Mouse (Mus musculus): ENCODE data around the gene Bid.

Bid gene

DNA sequence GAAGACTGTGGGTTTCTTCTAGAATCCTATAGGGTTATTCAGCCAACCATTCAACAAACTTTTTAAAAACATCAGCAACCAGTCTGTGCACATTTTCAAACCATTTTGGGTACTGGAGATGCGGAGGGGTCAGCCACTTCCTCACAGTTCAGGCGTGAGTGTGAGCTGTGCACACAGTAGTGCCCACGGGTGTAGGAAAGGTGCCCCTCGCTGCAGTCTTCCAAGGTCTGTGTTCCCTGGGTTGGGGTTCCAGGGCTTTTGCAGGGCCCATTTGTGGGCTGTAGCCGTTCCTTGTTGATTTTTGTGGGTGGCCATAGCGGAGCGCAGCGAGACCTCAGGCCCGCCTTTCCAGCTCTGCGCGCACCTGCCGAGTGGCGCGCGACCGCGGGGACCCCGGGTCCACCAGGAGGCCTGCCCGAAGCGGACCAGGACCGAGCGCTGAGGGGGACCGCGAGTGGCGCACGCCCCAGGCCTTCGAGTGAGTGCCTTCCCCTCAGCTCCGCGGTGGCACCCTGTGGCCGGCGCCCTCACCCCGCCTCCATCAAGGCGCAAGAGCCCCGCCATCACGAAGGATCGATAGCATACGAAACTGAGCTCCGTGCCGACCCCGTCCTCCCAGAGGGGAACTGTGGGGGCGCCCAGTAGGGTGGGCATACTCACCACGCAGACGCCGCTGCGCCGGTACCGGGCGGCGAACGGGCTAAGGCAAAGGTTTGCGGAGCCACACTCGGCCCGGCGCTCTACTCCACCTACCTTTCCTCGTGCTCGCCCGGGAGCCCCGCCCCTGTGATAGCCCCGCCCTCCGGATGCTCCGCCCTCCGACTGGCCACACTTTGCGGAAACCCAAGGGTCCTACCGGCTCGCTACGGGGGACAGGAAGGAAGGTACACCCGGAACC, at the start of gene Bid:
TSS of gene Bid (minus strand) at position 780 of the 898 bp plus-strand sequence.
- DNase-seq (ENCODE audit: extremely low read depth, low read depth, low spot score), result no peak

DNA sequence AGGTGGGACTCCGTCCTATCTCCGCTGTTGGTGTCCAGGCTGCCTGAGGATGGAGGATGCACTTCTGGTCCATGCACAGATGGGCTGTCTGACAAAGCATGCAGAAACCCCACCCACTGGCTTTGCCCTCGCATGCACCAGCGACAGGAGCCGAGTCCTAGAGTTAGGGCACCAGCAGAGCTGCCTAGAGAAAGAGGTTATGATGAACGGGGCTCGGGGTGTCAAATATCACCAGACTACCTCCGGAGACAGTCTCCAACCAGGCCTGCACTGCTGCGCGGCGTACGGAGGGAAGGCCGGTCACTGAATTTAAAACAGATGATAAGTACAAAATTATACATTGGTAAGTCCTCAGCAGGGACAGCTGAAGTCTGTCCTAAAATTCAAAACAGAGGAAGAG, 49.2 kb upstream of the Bid start:
- DNase-seq (ENCODE audit: extremely low read depth, low read depth, low spot score), result no peak

DNA sequence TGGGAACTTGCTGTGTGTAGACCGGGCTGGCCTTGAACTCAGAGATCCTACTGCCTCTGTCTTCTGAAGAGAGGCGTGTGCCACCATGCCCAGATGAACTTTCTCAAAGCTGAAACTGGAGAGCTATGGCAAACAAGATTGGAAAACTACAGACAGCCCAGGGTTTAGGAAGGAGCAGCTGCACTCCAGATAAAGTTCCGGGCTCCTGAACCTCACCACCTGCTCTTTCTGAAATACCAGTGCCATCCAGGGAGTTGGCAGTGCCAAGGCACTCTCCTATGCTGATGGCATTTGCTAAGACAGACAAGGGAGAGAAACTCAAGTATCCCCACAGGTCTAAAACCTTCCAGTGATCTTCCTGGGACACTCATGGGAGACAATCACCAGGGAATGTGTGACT, 47.5 kb upstream of the Bid start:
- DNase-seq (ENCODE audit: extremely low read depth, low read depth, low spot score), result no peak

DNA sequence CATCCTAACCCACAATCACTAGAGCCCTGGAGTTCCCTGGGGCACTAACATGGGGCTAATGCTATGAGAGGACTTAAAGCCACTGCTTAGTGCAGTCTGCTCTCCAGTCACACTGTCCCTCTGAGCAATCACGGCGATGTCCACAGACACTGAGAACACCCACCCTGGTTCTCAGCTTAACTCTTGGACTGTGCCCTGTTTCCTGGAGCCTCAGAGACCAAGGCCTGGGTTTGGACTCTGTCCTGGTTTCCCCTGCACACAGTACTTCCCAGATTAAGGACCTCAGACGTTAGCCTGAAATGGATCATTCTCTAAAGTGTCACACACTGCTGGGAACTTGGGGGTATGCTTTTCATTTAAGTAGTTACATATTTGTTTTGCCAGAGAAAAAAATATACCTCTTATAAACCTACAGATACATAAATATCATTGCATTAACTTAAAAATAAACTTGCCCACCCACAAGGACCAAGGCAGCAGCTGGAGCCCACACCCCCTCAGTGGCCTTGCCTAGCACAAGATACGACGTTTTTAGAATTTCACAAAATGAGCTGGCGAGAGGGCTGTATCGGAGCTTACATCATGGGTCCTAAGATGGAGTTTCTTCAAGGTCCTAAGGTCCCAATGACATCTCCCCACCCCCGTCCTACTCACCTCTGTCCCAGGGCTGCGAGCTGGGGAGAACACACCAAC, 43.8 kb upstream of the Bid start:
- DNase-seq (ENCODE audit: extremely low read depth, low read depth, low spot score), result no peak

DNA sequence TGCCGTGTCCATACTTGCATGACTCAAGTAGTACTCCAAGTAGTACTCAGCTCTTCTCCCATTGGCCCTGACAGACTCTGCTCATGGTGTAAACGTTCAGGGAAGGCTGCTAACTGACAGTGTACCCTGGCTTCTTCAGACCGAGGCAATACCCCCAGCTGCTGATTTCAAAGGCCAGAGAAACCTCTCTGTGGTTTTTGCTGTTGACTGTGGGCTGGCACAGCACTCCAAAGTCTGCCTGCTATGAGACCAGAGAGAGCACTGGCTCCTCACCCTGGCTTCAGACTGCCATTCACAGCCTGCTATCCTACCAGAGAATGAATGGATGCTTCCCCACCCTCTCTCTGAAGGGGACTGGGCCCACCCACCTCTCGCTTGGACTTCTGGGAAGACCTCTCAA, 40.7 kb upstream of the Bid start:
- DNase-seq (ENCODE audit: extremely low read depth, low read depth, low spot score), result no peak

DNA sequence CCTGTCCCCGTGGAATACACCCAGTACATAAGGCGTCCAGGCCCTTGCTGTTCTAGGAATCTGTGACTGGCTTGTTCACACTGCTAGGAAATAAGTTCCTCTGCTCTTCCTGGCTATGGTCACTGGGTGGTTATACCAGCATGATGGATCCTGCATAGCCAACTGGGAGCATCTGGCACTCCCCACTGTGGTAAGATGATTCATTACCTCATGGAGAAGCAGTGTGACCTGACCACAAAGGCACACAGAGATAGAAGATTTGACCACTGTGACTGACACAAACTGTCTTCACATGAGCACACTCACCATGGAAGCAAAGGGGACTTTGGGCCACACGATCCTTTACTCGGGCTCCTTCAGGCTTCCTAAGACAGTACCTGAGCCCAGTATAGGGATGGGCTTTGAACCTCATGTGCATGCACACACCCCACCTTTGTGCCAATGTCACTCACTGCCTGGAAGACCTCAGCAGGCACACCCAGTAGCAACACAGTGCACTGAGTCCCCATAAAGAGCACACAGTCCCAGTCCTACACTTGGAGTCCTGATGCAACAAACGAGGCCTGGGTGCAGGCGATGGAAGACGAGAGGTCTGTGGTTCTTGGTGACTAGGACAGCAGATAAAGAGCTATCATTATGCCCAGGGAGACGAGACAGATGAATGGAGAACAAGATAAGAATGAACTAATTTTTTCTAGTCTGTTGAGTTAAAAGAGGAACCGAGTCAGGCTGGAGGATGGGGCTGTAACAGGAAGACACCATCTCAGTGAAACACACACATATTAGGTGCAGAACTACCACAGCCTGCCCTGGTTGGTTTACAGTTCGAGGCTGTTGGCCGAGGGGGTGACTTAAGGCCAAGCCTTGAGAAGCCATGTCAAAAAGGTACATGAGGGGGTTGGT, 39.9 kb upstream of the Bid start:
- no peak for DNase-seq (ENCODE audit: extremely low read depth, low read depth, low spot score)

DNA sequence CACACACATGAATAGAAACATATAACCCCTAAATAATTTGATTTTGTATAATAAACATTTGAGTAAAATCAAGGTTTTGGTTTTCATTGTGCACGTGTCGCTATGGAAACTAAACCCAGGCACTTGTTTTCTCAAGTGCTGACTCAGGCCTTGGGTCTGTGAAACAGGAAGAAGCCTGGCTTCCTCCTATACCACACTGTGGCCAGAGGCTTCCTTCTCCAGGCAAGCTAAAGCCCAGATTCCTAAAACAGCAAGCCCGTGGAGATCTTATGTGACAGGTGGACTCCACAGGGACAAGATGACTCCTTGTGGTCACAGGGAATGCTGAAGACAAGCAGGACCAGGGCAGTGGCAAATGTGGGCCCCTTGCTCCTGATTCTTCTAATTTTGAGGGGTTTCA, 38.6 kb upstream of the Bid start:
- no peak for DNase-seq (ENCODE audit: extremely low read depth, low read depth, low spot score)

DNA sequence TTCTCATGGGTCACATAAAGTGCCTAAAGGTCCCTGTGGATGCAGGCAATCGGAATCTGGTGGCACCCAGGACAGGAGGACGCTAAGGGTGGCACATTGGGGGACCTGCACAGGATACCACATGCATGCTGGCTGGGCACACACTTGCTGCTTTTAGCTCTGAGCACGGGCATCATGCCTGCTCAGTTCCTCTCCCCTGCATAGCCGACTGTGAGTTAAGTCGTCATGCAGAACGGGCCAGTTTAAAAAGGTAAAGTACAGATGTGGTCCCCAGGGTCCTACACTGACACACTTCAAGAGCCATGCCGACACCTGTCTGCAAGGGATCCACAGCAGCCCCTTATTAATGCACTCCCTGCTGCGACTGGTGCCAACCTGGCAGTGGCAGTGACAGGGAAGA, 37.6 kb upstream of the Bid start:
- no peak for DNase-seq (ENCODE audit: extremely low read depth, low read depth, low spot score)

DNA sequence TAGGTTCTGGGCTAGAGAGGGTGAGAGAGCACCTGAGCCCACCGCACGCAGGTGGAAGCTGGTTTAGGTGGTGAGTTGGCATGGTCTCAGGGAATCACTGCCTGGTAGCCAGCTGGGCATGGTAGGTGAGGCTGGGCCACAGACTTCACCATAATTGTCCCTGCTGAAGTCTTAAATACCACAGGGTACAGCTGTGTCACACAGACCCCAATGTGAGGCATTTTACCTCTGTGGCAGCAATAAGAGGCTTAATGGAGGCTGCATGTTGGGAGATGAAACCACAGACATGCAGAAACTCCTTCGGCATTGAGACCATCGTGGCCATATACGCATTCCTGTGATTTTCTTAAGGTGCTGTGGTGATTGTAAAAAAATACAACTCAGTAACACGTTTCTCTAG, 35.8 kb upstream of the Bid start:
- no peak for DNase-seq (ENCODE audit: extremely low read depth, low read depth, low spot score)

DNA sequence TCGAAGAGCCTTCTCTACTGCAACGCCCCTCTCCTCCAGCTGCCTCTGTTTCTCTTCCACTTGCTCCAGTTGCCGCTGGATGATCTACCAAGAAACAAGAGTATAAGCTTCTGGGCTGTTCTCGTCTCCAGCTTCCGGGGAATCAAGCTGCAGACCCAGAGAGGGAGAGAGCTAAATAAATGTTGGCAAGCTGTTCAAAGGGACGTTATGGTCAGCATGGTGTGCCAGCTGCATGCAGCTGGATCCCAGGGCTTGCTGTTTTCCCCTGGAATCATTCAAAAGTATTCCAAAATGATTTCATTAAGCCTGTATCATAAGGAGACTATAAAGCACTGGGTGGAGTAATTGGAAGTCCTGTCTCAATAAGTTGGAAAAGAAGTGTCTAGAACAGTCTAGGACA, 34.7 kb upstream of the Bid start:
- DNase-seq (ENCODE audit: extremely low read depth, low read depth, low spot score), result no peak

DNA sequence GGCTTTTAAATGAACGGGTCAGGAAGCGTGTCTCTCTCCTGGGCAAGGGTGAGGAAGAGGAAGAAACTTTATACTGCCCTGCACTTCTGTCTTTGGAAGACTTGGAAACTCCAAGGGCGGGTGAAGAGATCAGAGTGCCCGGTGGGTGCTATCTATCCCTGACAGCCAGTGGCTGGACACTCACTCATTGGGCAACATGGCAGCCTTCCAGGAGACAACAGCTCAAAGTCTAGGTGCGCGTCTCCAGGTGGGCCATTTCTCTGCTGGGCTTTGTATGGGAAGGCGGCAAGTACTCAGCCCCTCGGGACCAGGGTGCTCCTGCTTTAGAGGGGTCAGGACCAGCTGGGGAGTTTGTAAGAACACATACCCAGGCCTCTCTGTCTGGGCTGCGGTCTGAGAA, 28.9 kb upstream of the Bid start:
- DNase-seq (ENCODE audit: extremely low read depth, low read depth, low spot score), result no peak

DNA sequence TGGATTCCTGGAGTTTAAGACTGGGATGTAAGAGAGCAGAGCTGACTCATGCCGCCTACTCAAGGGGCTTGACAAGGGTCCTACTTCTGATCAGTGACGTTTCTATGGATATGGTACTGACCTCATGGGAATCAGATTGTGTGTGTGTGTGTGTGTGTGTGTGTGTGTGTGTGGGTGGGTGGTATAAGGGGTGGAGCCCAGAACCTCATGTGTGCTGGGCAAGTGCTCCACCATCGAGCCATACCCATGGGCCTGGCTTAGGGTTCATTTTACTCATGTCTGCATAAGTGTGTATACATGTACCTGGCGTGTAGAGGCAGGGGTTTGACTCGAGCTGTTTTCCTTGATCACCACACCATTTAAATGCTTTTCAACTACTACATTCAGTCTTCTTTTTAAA, 27.3 kb upstream of the Bid start:
- no peak for DNase-seq (ENCODE audit: extremely low read depth, low read depth, low spot score)

DNA sequence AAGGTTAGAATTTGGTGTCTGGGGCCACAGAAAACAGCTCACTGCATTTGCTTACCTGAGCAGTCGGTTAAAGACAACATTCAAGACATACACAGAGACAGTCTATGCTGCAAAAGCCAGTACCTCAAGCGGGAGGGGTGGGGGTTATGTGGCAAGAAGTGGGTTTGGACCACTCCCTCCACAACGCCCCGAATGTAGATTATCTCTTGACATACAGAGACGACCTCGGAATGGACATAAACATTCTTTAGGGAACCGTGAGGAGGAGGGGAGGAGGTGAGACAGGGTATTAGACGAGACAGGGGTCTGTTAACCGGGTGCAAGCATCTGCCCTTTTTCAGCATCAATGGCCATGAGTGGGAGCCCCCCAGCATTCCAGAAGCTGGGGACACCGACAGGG, 26.9 kb upstream of the Bid start:
- no peak for DNase-seq (ENCODE audit: extremely low read depth, low read depth, low spot score)

DNA sequence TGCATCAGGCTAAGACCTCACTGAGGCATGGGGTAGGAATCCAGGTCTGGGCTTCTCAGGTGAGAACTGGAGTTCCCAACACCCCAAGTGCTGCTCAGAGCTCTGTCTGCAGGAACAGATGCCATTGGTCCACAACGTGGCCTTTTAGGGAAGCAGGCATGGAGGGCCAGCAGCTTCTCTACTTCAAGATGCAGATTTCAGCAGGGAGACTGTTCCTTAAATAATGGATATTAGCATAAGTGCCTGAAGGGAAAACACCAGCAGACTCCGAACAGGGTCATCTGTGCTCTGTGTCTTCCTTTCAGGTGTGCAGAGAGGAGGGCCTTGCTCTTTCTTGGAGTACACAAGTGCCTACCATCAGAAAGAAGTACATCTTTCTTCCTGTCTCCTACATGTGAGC, 26.4 kb upstream of the Bid start:
- no peak for DNase-seq (ENCODE audit: extremely low read depth, low read depth, low spot score)

DNA sequence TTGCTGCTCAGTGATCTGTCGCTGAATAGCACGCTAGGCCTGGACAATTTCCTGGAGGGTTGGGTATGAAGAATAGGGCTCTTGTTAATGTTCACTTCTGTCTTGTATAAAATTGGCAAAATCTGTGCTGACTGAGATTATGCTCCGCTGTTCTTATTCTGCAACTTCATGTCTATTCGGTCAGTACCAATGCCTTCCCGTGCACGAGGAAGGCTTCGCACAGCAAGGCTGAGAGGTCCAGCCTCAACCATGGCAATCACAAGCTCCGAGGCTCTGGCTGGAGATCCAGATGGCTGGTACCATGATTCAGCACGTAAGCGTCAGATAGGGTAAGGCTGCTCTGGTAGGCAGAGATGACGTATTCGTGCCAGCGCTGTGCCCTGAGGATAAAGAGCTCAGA, 24.9 kb upstream of the Bid start:
- DNase-seq (ENCODE audit: extremely low read depth, low read depth, low spot score), result no peak

DNA sequence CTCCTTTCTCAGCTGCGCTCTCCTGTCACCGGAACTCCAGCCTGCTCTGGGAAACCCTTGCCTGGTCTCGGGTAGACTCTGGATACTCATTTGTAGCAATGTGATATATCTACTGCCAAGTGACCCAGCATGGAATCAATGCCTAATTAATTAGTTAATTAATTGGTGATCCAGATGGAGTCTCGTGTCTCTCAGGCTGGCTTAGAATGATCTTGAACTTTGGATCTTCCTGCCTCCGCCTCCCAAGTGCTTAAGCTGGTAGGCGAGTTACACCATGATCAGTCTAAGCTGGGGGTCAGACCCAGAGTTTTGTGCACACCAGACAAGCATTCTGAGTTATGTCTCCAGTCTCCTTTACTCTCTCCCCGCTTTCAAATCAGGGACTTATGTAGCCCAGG, 24.4 kb upstream of the Bid start:
- no peak for DNase-seq (ENCODE audit: extremely low read depth, low read depth, low spot score)

DNA sequence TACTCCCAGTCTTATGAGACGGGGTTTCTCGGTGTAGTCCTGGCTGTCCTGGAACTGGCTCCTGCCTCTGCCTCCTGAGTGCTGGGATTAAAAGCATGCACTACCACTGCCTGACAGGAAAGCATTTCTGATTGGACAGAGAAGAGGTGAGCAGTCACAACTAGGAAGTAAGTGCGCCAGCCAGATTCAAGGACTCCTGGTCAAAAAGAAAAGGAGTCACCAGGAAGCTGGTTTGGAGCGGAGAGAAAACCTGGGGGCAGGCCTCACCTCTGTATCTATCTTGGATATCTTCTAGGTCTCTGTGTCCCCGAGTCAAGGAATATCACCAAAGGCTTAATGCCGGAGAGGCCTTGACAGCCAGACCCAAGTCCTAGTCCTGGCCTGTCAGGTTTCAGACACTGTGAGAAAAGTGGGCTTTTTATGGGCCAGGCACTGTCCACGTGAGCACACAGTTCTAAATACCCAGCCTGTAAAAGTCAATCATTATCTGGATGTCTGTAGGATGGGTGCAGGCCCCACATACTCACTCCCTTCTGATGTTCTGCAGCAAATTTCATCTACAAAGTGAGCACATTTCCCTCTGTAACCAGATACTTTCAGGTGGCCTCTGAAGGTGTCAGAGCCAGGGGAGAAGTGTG, 23.9 kb upstream of the Bid start:
- no peak for DNase-seq (ENCODE audit: extremely low read depth, low read depth, low spot score)

DNA sequence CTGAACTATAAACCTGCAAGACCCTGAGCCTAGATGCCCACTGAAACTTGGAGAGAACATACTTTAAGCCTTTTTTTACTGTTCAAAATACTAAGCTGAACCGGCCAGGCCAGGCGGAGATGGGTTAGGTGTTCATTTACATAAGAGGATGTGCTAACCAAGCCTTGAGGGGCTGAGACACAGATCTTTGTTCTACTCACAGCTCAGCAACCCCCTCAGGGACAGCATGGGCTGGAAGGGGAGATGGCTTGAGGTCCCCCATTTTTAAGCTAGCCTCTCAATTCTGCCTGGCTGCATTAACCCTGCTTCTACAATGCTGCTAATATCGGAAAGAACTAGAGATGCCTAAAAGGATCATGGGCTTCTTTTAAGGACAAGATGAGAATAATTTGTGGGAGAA, 23.1 kb upstream of the Bid start:
- DNase-seq (ENCODE audit: extremely low read depth, low read depth, low spot score), result no peak

DNA sequence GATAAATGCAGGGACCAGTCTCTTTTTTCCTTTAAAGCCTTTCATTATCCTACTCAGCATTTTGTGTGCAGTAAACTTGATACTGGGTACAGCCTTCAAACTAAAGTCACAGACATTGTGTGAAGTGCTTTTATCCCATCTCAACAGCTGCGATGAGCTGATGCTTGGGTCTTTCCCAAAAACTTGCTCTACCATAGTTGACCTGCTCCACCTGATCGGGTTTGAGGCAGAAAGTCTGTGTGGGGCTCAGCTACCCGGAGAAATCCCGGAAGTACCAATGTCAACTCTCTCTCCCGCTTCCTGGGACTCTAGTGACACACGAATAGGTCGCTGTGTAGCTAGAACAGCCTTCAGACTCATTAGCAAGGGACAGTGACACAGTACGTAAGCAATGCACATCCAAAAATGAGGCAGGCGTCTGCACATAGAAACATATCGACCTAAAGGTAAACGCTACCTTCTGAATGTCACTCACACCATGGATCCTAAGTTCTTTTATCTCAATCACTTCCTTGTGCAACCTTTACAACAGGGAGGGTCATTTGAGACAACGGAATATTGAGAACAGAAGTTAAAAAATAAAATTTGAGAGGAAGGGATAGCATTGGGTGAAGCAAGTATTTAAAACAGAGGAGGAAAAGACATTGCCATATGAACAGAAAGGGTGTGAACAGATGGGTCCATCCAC, 22.3 kb upstream of the Bid start:
- no peak for DNase-seq (ENCODE audit: extremely low read depth, low read depth, low spot score)

DNA sequence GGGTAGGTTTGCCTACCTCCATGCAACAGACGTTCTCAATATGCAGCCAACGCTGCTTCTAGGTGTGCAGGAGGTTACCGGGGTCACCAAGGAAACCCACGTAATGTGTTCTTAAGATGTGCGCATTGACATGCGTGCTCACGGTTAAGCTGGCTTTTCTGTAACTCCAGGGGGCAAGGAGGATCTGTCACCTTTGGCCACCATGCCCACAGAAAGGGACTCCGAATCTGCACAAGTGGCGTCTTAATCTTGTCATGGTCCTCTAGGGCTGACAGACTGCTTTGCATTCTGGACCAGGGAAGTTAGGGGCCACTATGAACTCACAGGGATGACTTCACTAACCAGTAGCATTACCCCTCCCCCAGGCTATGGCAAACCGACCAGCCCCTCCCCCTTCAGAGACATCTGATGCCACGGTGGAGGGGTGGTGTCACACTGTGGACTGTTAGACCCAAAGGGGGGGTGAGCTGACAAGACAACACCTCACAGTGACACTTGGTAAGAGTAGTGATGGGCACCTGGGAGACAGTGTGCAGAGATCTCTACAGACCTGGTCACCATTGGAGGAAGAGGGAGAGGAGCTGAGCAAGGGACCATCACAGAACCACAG, 21.5 kb upstream of the Bid start:
- no peak for DNase-seq (ENCODE audit: extremely low read depth, low read depth, low spot score)
